Mouse (Mus musculus) ovary, postnatal 36 days (tissue): ENCODE measurements at regions not wholly inside any gene's neighbourhood (a gene's known extent, or its start where the extent isn't known, plus 50 kb on each side); places are given as distances from the start of the nearest gene placed in this dataset.

Experiments
- DNase-seq: peaks from one replicate; pipeline ENCODE4 v3.0.0; 2022; ENCODE audit warnings: low spot score, mixed read lengths

- DNase-seq = no peak
These were observed 190.7 kb downstream of the Rybp start for GRCm38 (mm10) chr6:100096393-100097125.

DNA sequence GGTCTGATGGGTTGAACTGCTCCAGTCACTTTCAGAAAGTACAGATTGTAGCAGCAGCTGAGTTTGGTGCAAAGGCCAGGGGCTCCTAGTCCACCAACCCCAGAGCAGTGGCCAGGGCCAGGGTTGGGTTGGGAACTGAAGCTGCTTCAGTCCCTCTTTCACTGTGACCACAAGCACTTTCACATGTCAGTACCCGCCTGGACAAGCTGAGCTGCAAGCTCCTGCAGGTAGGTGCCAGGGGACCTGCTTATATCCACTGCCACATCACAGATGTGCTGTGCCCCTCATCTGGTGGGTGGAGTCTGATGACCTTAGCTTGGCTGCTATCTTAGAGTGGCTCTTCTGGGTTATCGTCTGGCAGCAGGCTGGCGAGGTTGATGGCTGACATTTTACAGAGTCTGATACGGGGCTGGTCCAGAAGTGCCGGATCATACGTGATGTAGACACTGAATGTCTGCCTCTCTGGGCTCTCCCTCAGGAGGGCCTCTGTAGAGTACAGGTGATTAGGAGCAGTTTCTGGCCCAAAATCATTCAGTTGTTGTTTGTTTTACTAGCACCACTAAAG, 192.6 kb downstream of the Rybp start:
- no peak for DNase-seq

GRCm38 (mm10) chr6:100092870-100093269, 194.4 kb downstream of the Rybp start:
- no peak for DNase-seq

DNA sequence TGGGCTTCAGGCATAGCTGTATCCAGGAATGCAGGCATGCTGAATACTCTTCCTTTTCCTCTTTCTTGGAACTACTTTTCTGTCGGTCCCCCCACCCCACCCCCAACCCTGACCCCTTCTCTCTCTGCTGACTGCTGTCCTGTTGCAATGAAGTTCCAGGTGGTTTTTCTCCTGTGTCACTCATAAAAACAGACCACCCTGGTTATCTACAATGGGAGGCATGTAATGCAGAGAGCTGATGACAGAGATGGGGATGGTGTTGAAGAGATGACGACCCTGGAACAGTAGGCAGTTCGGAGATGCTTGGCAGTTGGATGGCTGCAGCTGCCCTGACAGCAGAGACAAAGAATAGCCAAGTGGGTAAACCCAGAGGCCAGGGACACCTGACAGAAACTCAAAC, 195.5 kb downstream of the Rybp start:
- DNase-seq = no peak

DNA sequence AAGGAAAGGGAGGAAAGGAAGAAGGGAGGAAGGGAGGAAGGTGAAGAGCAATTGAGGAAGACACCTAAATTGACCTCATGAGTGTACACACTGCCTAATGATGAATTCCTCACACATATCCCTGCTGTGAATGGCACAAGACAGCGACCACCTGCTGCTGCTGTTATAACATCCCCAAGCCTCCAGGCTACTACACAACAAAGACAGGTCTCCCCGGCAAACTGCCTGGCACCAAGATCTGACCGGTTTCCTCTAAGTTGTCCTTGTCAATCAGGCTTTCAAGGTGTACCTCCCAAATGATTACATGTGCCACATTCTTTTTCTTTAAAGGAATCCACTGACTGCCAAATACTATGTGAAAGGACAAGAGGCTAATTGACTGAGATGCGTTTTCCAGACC, 198.7 kb downstream of the Rybp start:
- DNase-seq = no peak

GRCm38 (mm10) chr6:100086807-100087206, 200.5 kb downstream of the Rybp start:
- no peak for DNase-seq

GRCm38 (mm10) chr6:100085981-100086380, 201.3 kb downstream of the Rybp start:
- DNase-seq = no peak

GRCm38 (mm10) chr6:100083868-100084477, 203.3 kb downstream of the Rybp start:
- DNase-seq = no peak

- DNase-seq = no peak
These were observed 204.2 kb downstream of the Rybp start for GRCm38 (mm10) chr6:100083127-100083526.

GRCm38 (mm10) chr6:100074672-100075335, 212.5 kb downstream of the Rybp start:
- DNase-seq = peak; percentile 68

GRCm38 (mm10) chr6:100072261-100072968, 214.9 kb downstream of the Rybp start:
- DNase-seq = no peak

- no peak for DNase-seq
These were observed 218.1 kb downstream of the Rybp start for GRCm38 (mm10) chr6:100069151-100069550.

DNA sequence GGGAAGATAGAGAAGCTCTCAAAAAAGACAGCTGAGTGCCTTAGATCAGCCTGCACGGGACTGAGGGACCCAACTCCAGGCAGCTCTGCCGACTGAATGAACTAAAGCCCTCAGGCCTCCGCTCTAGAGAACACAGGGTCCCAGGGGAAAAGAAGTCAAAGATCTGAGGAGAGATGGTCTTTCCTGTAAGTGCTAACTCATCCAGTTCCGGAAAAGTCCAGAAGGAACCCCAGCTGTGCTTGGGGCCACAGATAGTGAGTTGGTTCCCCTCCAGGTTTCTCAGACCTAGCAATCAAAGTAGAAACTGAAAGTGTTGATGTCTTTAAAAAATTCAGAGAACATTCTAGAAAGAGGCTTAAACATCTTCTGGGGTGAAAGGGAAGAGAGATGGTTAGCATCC, 220.0 kb downstream of the Rybp start:
- no peak for DNase-seq

DNA sequence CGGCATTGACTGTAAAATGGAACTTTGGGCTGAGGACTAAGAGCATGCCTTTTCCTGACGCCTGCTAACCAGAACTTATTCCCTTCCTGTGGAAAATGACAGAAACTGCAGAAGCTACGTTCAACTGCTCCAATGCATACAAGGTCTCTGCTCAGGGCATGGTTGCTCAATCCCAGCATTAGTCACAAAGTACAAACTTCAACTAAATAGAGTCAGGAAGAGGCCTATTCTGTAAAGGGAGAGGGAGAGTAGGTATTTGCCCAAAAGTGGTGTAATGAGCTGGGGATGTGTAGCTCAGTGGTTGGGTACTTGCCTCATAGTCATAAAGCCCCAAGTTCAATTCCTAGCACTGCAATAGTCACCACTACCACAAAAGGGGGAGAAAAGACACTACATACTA, 221.7 kb downstream of the Rybp start:
- DNase-seq = no peak

GRCm38 (mm10) chr6:100062961-100063360, 224.3 kb downstream of the Rybp start:
- DNase-seq = no peak

- DNase-seq = peak; percentile 92
These were observed 227.5 kb downstream of the Rybp start for GRCm38 (mm10) chr6:100059803-100060202.

- DNase-seq = no peak
These were observed 231.3 kb downstream of the Rybp start for GRCm38 (mm10) chr6:100055980-100056379.

- DNase-seq = no peak
These were observed 234.1 kb downstream of the Rybp start for GRCm38 (mm10) chr6:100052955-100053795.

- DNase-seq = no peak
These were observed 234.9 kb downstream of the Rybp start for GRCm38 (mm10) chr6:100052406-100052805.

DNA sequence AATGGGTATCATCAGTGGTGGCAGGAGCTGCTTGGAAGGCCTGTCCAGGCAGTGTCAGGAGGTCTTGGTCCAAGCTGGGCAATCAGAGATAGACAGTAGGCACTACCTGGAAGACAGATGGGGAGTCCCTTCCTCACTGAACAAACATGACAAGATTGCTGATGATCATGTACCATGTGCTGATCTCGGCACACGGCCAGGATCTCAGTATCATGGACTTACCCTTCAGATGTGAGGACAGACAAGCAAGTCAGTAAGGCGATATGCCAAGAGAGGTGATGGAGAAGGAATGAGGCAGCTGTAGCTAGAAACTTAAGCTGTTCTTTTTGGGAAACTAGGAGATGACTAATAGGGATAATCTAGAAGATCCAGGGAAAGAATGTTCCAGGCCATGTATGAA, 238.2 kb downstream of the Rybp start:
- no peak for DNase-seq
